Mouse (Mus musculus): ENCODE measurements around the gene Tpcn1. TPM values are rescaled to one million over a fixed set of nuclear protein-coding genes. Genes with fewer than 3 reads are reported as not detected.

Tpcn1 gene
- polyA plus RNA-seq, 1 experiment from 2014 or later, result 15.6 TPM

DNA sequence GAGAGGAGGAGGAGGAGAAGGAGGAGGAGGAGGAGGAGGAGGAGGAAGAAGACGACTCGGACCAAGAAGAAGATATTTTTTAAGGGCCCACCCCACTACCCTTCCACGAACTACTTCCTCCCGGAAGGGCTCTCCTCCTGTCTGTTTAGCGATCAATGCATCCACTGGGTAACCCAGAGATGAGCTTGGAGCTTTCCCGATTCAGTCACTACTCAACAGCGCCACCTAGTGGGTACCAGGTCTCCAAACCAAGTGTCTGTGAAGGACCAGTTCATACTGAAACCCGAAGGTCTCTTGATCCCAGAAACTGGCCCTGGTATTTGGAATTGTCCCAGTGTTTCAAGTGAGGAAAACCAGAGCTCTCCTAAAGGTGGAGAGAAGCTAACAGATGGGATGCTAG lies 17.2 kb upstream of the Tpcn1 start:
- Histone ChIP-seq H3K4me2 (replicated peaks; ENCODE audit: low read depth, low read length) (peak overlapping the region; percentile 44), H3K4me1 (replicated peaks; ENCODE audit: control insufficient read depth, insufficient read depth, low read length) (no peaks in the 10 kb centered on the region; the same call in 1 of the 2 replicates), H3K27me3 (ENCODE audit: control insufficient read depth, insufficient read depth, low read length) (no peaks in the 10 kb centered on the region), H3K9me3 (ENCODE audit: control insufficient read depth, low read length) (no peaks in the 10 kb centered on the region), H3K4me3 (ENCODE audit: low read depth, low read length) (peak overlapping the region; percentile 14), H3K9ac (ENCODE audit: low read depth, low read length) (no peak overlapping the region), H3K36me3 (ENCODE audit: control insufficient read depth, insufficient read depth, low read length) (no peaks in the 10 kb centered on the region), H3K27ac (ENCODE audit: low read depth, low read length) (no peak overlapping the region)
- ATAC-seq (ENCODE audit: low FRiP score) (peak; percentile 70), DNase-seq (ENCODE audit: low spot score) (peak; percentile 96)
- WGBS, result 4% methylated on average over 6 of the region's 8 CpGs

DNA sequence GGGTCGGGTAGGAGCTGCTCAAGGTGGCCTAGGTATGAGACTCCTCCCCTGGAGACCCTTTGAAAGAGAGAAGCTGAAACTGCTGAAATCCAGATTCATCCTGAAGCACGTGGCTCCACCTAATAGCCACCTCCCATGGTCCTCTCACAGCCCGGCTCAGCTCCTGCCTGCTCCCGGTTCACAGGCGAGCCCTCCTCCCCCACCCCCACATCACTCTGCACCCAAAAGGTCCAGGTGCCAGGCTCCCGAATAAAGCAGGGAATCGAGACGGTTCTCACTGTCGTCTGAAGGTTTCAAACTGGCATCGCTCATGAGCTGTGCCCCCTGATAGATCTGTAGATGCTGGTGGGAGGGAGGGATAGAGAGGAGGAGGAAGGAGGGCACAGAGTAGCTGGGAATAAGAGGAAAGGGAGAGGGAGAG lies 16.8 kb upstream of the Tpcn1 start:
- Histone ChIP-seq H3K4me2 (replicated peaks; ENCODE audit: low read depth, low read length) (peak overlapping the region; percentile 44), H3K27ac (ENCODE audit: low read depth, low read length) (no peak overlapping the region), H3K4me3 (ENCODE audit: low read depth, low read length) (peak overlapping the region; percentile 14), H3K4me1 (replicated peaks; ENCODE audit: control insufficient read depth, insufficient read depth, low read length) (no peaks in the 10 kb centered on the region; the same call in 1 of the 2 replicates), H3K9ac (ENCODE audit: low read depth, low read length) (no peak overlapping the region), H3K36me3 (ENCODE audit: control insufficient read depth, insufficient read depth, low read length) (no peaks in the 10 kb centered on the region), H3K9me3 (ENCODE audit: control insufficient read depth, low read length) (no peaks in the 10 kb centered on the region), H3K27me3 (ENCODE audit: control insufficient read depth, insufficient read depth, low read length) (no peaks in the 10 kb centered on the region)
- ATAC-seq (ENCODE audit: low FRiP score) (peak; percentile 53), DNase-seq (ENCODE audit: low spot score) (peak; percentile 47)
- WGBS, result 1% methylated on average over 10 of the region's 10 CpGs

DNA sequence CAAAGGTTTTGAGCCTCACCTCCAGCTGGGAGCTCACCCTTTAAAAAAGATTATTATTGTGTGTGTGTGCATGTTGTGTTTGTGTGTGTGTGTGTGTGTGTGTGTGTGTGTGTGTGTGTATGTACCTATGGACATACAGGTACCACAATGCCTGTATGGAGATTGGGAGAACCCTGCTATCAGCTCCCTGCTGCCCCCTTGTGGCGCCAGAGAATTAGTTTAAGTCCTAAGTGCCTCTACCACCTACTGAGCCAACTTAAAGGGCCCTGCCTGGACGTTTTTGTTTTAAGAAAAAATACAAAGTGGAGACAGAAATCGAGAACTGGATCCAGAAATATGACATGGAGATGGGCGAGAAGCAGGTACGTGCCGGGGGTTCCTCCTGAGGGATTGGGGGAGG lies 16.4 kb upstream of the Tpcn1 start:
- Histone ChIP-seq H3K9ac (ENCODE audit: low read depth, low read length) (no peak overlapping the region), H3K36me3 (ENCODE audit: control insufficient read depth, insufficient read depth, low read length) (no peaks in the 10 kb centered on the region), H3K9me3 (ENCODE audit: control insufficient read depth, low read length) (no peaks in the 10 kb centered on the region), H3K27ac (ENCODE audit: low read depth, low read length) (no peak overlapping the region), H3K4me3 (ENCODE audit: low read depth, low read length) (peak overlapping the region; percentile 14; the same call in 1 of the 2 replicates), H3K4me2 (replicated peaks; ENCODE audit: low read depth, low read length) (peak overlapping the region; percentile 44), H3K27me3 (ENCODE audit: control insufficient read depth, insufficient read depth, low read length) (no peaks in the 10 kb centered on the region), H3K4me1 (replicated peaks; ENCODE audit: control insufficient read depth, insufficient read depth, low read length) (no peaks in the 10 kb centered on the region; the same call in 1 of the 2 replicates)
- DNase-seq (ENCODE audit: low spot score), result peak; percentile 93
- peak; percentile 46; the same call in 1 of the 2 replicates for ATAC-seq (ENCODE audit: low FRiP score)
- 3% methylated on average over 6 of the region's 6 CpGs for WGBS

DNA sequence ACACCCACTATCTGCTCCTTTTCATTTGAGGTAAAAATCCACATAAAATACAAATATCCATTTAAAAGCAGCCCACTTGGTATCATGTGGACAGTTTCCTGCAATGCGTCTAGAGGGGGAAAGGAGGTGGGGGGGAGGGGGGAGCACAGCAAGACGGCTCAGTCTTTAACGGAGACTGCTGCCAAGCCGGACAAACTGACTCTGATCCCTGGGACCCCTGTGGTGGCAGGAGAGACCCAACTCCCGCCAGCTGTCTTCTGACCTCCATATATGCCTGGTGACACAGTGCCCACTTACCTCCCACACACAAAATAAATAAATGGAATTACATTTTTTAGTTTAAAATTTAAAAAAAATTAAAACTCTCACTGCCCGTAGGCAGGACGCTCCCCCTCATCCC lies 15.0 kb upstream of the Tpcn1 start:
- WGBS, result 53% methylated on average over 7 of the region's 7 CpGs
- H3K4me2 ChIP-seq (replicated peaks; ENCODE audit: low read depth, low read length), result no peak overlapping the region

DNA sequence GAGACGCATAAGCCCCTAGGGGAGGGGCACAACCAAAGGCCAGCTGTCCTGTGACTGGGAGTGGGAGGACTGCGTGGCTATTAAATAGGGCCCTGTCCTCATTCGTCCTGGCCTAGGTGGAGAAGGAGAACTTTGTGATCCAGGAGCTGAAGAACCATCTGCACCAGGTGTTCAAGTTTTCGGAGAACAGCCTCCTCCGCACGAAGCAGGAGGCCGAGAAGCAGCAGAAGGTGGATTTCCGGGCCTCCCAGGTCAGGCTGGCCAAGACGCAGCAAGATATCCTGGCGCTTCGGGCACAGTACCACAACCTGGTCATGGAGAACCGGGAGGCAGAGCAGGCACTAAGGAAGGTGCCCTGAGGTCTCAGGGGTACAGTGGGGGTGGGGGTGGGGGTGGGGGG lies 13.7 kb upstream of the Tpcn1 start:
- no peaks in the 10 kb centered on the region for H3K27me3 ChIP-seq (ENCODE audit: control insufficient read depth, insufficient read depth, low read length)
- H3K4me3 ChIP-seq (ENCODE audit: low read depth, low read length), result no peak overlapping the region
- no peaks in the 10 kb centered on the region for H3K36me3 ChIP-seq (ENCODE audit: control insufficient read depth, insufficient read depth, low read length)
- ATAC-seq (ENCODE audit: low FRiP score) (no peak), DNase-seq (ENCODE audit: low spot score) (no peak)
- H3K4me2 ChIP-seq (replicated peaks; ENCODE audit: low read depth, low read length), result no peak overlapping the region
- H3K4me1 ChIP-seq (replicated peaks; ENCODE audit: control insufficient read depth, insufficient read depth, low read length), result no peaks in the 10 kb centered on the region; the same call in 1 of the 2 replicates
- 87% methylated on average over 12 of the region's 12 CpGs for WGBS
- no peaks in the 10 kb centered on the region for H3K9me3 ChIP-seq (ENCODE audit: control insufficient read depth, low read length)
- H3K9ac ChIP-seq (ENCODE audit: low read depth, low read length), result no peak overlapping the region
- H3K27ac ChIP-seq (ENCODE audit: low read depth, low read length), result no peak overlapping the region

More for the DNA sequence above, 15.0 kb upstream of the Tpcn1 start:
- no peak for ATAC-seq (ENCODE audit: low FRiP score)
- Histone ChIP-seq H3K36me3 (ENCODE audit: control insufficient read depth, insufficient read depth, low read length) (no peaks in the 10 kb centered on the region), H3K4me3 (ENCODE audit: low read depth, low read length) (no peak overlapping the region), H3K9me3 (ENCODE audit: control insufficient read depth, low read length) (no peaks in the 10 kb centered on the region), H3K27ac (ENCODE audit: low read depth, low read length) (no peak overlapping the region), H3K27me3 (ENCODE audit: control insufficient read depth, insufficient read depth, low read length) (no peaks in the 10 kb centered on the region), H3K4me1 (replicated peaks; ENCODE audit: control insufficient read depth, insufficient read depth, low read length) (no peaks in the 10 kb centered on the region; the same call in 1 of the 2 replicates), H3K9ac (ENCODE audit: low read depth, low read length) (no peak overlapping the region)
- no peak for DNase-seq (ENCODE audit: low spot score)

DNA sequence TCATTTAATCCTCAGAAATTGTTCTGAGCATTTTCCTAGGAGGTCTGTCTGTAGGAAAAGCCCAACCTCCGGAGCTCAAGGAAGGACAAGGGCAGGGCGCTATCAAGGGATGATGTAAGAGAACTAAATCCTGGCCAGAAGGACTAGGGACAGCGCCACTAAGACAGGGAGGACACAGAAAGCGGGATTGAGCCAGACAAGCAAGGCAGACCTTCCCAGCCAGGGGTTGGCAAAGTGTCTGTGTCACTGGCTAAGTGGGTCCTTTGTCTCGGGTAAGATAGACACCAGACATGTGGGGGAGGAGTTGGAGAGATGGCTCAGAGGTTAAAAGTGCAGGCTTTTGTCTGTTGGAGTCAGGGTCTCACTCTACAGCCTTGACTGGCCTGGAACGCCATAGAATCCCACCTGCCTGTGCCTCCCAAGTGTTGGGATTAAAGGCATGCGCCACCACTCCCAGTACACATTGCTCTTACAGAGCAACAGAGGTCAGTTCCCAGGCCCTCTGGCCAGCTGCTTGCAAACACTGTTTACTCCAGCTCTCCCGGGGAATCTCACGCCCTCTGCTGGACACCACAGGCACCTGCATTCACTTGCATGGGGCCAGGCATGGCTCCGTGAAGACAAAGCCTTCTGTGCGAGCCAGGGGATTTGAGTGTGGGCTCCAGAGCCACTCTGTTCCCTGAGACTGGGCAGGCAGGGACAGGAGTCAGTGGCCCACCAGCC lies 12.6 kb upstream of the Tpcn1 start:
- H3K4me2 ChIP-seq (replicated peaks; ENCODE audit: low read depth, low read length), result no peak overlapping the region
- WGBS, result 64% methylated on average over 11 of the region's 11 CpGs
- H3K27me3 ChIP-seq (ENCODE audit: control insufficient read depth, insufficient read depth, low read length), result no peaks in the 10 kb centered on the region
- H3K4me1 ChIP-seq (replicated peaks; ENCODE audit: control insufficient read depth, insufficient read depth, low read length), result no peaks in the 10 kb centered on the region; the same call in 1 of the 2 replicates
- H3K4me3 ChIP-seq (ENCODE audit: low read depth, low read length), result no peak overlapping the region
- ATAC-seq (ENCODE audit: low FRiP score), result no peak
- no peaks in the 10 kb centered on the region for H3K9me3 ChIP-seq (ENCODE audit: control insufficient read depth, low read length)
- H3K9ac ChIP-seq (ENCODE audit: low read depth, low read length), result no peak overlapping the region
- peak; percentile 46 for DNase-seq (ENCODE audit: low spot score)
- H3K27ac ChIP-seq (ENCODE audit: low read depth, low read length), result no peak overlapping the region
- no peaks in the 10 kb centered on the region for H3K36me3 ChIP-seq (ENCODE audit: control insufficient read depth, insufficient read depth, low read length)

DNA sequence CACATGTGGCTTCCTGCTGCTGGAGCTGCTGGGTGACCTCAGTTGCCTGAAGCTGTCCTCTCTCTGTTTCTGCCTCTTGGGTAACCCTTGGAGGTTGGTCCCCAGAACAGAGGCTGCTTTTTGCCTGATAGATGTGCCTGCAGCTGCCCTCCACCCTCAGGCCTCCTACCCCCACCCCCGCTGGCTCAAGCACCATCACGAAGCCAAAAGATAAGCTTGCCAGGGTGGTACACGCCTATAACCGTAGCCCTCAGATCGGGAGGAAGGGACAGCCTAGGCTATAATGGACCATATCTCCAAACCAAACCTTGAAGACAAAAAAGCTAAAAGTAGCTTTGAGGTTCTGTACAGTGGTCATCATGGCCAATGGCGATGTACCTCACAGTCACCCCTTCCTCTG lies 11.2 kb upstream of the Tpcn1 start:
- Histone ChIP-seq H3K9ac (ENCODE audit: low read depth, low read length) (no peak overlapping the region), H3K4me1 (replicated peaks; ENCODE audit: control insufficient read depth, insufficient read depth, low read length) (no peaks in the 10 kb centered on the region; the same call in 1 of the 2 replicates), H3K9me3 (ENCODE audit: control insufficient read depth, low read length) (no peaks in the 10 kb centered on the region), H3K4me3 (ENCODE audit: low read depth, low read length) (no peak overlapping the region), H3K4me2 (replicated peaks; ENCODE audit: low read depth, low read length) (no peak overlapping the region), H3K27me3 (ENCODE audit: control insufficient read depth, insufficient read depth, low read length) (no peaks in the 10 kb centered on the region), H3K36me3 (ENCODE audit: control insufficient read depth, insufficient read depth, low read length) (no peaks in the 10 kb centered on the region), H3K27ac (ENCODE audit: low read depth, low read length) (no peak overlapping the region)
- WGBS, result 94% methylated on average over 6 of the region's 6 CpGs
- ATAC-seq (ENCODE audit: low FRiP score) (no peak), DNase-seq (ENCODE audit: low spot score) (no peak)

DNA sequence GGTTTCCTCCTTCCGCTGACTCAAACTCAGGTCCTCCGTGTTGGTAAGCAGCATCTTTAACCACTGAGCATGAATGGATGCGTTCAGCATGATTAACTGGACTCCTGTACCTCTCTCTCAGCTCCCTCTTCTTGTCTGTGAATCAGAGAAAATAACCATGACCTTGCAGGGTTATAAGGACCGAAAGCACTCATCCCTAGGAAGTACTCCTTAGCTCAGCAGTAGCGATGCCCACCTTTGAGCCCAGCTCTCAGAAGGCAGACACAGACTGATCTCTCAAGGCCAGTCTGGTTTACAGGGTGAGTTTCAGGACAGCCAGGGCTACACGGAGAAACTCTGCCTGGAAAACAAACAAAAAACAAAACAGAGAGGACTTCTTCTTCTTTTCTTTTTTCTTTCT lies 6.0 kb upstream of the Tpcn1 start:
- H3K4me2 ChIP-seq (replicated peaks; ENCODE audit: low read depth, low read length), result no peak overlapping the region
- no peak overlapping the region for H3K27ac ChIP-seq (ENCODE audit: low read depth, low read length)
- ATAC-seq (ENCODE audit: low FRiP score), result no peak
- no peak overlapping the region for H3K4me3 ChIP-seq (ENCODE audit: low read depth, low read length)
- no peak overlapping the region for H3K9ac ChIP-seq (ENCODE audit: low read depth, low read length)
- no peak for DNase-seq (ENCODE audit: low spot score)
- 86% methylated on average over 6 of the region's 6 CpGs for WGBS
- no peaks in the 10 kb centered on the region for H3K27me3 ChIP-seq (ENCODE audit: control insufficient read depth, insufficient read depth, low read length)
- H3K4me1 ChIP-seq (replicated peaks; ENCODE audit: control insufficient read depth, insufficient read depth, low read length), result no peaks in the 10 kb centered on the region
- no peaks in the 10 kb centered on the region for H3K9me3 ChIP-seq (ENCODE audit: control insufficient read depth, low read length)
- H3K36me3 ChIP-seq (ENCODE audit: control insufficient read depth, insufficient read depth, low read length), result no peaks in the 10 kb centered on the region

DNA sequence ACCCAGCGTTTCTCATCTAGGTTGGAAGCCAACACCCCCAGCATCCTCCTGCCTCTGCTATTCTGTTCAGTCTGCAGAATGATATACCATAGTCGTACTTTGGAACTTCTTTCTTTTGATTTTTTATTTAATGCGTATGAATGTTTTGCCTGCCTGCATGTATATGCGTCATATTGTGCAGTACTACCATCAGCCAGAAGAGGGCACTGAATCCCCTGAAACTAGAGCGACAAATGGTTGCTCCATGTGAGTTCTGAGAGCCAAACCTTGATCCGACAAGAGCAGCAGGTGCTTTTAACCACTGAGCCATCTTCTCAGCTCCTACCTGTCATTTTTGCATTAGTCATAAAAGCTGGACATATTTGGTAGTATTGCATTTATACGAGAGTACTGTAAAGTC lies 3.7 kb upstream of the Tpcn1 start:
- Histone ChIP-seq H3K36me3 (ENCODE audit: control insufficient read depth, insufficient read depth, low read length) (no peaks in the 10 kb centered on the region), H3K4me1 (replicated peaks; ENCODE audit: control insufficient read depth, insufficient read depth, low read length) (peaks cover 3% of the 10 kb centered on the region; the same call in 1 of the 2 replicates), H3K4me2 (replicated peaks; ENCODE audit: low read depth, low read length) (no peak overlapping the region), H3K27me3 (ENCODE audit: control insufficient read depth, insufficient read depth, low read length) (no peaks in the 10 kb centered on the region), H3K9me3 (ENCODE audit: control insufficient read depth, low read length) (no peaks in the 10 kb centered on the region), H3K27ac (ENCODE audit: low read depth, low read length) (no peak overlapping the region), H3K4me3 (ENCODE audit: low read depth, low read length) (no peak overlapping the region), H3K9ac (ENCODE audit: low read depth, low read length) (no peak overlapping the region)
- 66% methylated on average over 7 of the region's 7 CpGs for WGBS
- ATAC-seq (ENCODE audit: low FRiP score) (no peak), DNase-seq (ENCODE audit: low spot score) (no peak)
